ENCODE assay signal across 8 mouse cellular contexts in the genomic region with DNA sequence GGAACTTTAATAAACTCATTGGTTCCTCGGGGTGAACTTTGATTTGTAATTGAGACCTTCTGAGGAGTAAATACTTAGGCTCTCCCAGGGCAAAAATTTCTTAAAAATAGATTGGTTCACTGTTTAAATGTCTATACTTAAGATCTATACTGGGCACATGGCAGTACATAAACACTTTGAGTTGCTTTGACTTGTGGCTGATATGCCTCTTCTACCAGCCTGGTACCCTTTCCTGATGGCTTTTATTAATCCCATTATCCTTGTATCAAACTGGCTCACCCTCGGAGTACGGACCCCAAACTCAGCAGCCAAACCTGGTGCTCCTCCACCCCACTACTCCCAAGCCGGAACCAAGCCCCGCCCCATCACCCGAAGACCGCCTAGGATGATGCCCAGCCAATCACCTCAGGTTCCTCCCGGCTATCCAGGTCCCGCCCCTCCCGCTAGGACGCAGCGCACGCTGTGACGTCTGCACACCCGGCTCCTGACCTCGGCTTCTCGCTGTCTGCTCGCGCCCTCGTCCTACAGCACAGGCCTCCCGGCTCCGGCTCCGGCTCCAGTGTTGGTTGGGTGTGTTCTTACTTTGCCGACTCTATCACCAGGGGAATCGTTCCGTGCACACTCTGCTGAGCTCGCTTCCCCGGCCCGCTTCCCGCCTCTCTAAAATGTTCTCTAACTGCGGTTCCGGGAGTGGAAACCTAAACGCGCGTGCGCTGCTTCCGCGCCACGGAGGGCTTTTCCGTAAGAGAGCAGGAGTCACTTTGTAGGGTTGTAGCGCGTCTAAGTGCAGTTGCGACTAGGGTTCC. TPM values are rescaled to one million over a fixed set of nuclear protein-coding genes. Genes with fewer than 3 reads are reported as not detected.
DNase-seq lines count a peak whose midpoint lies in the region; ATAC-seq and TF ChIP-seq lines count a peak whose summit lies in the region.

A gene (plus strand): TSS at position 464 of the 806 bp plus-strand sequence.

- H3K4me3 ChIP-seq in cortical plate, adult 2 months (ENCODE audit: insufficient read depth, low read length): peak within 1 kb of the TSS; percentile 47
- peak within 1 kb of the TSS; percentile 95 for H3K4me3 ChIP-seq in megakaryocyte, embryonic 14.5 days (replicated peaks)

- TF ChIP-seq CTCF in cortical plate, adult 2 months (IDR thresholded peaks at IDR 0.05; ENCODE audit: extremely low read depth, insufficient read depth, low read length): no peak

- H3K9me3 ChIP-seq in megakaryocyte, embryonic 14.5 days: no peaks in the 10 kb centered on the region

- peak; percentile 99 for ATAC-seq in activated CD4-positive, CD25-positive, alpha-beta regulatory T cell, adult 4 months

- peak; percentile 90 for TF ChIP-seq POLR2A in cortical plate, adult 2 months (IDR thresholded peaks at IDR 0.05; ENCODE audit: extremely low read depth, insufficient read depth, low read length)

- DNase-seq in gastrocnemius, adult 8-10 months (ENCODE audit: low spot score in 2 of 2): peak; percentile 88 to 89
- DNase-seq in hindlimb bud, embryonic 11.5 days (ENCODE audit: extremely low spot score, low read depth, low spot score): peak; percentile 68
- peak; percentile 87 to 90 for DNase-seq in left cerebral cortex, adult 8-10 months (ENCODE audit: low spot score in 2 of 2)
- DNase-seq in right cerebral cortex, postnatal 10 days (ENCODE audit: low spot score in 2 of 2): peak; percentile 96
- peak; percentile 91 for DNase-seq in urinary bladder, postnatal 25 days (ENCODE audit: low spot score)

- H3K4me1 ChIP-seq in cortical plate, adult 2 months (ENCODE audit: control insufficient read depth, insufficient read depth, low read length): peaks cover 5% of the 10 kb centered on the region
- H3K4me1 ChIP-seq in megakaryocyte, embryonic 14.5 days: peaks cover 81% of the 10 kb centered on the region

- no peaks in the 10 kb centered on the region for H3K27me3 ChIP-seq in megakaryocyte, embryonic 14.5 days (replicated peaks)

- peaks cover 80% of the 10 kb centered on the region for H3K36me3 ChIP-seq in megakaryocyte, embryonic 14.5 days (replicated peaks; ENCODE audit: low read length)

- H3K27ac ChIP-seq in cortical plate, adult 2 months (ENCODE audit: insufficient read depth, low read length): peak within 1 kb of the TSS; percentile 53; the same call in 1 of the 2 replicates

RNA-seq across cellular contexts. Expression of the gene that starts here (rescaled TPM):
- polyA plus RNA-seq in activated CD4-positive, CD25-positive, alpha-beta regulatory T cell, adult 4 months (2017; shearing (Covaris generic)): 100 to 1,000 TPM; 173 to 200 TPM
- 67.3 and 69.6 TPM in 2 replicates for polyA plus RNA-seq in cortical plate, adult 2 months (2012; rRNA removed)
- 10 to 100 TPM; 61.9 to 77.7 (median 67.6) TPM for total RNA-seq in gastrocnemius, adult 8-10 months (2022)
- total RNA-seq in left cerebral cortex, adult 8-10 months (2022): 10 to 100 TPM; 51.1 to 58.5 (median 56.2) TPM
- polyA plus RNA-seq in megakaryocyte, embryonic 14.5 days (2012; ENCODE audit: insufficient read depth, low replicate concordance): 53.2 and 191 TPM in 2 replicates

Comparison
In these comparisons a context has a peak if more than half of its experiments do, and no peak if none do; other contexts are left out.
1. Peak in every context shown above with its lines: DNase-seq, ATAC-seq, H3K4me3 ChIP-seq and H3K27ac ChIP-seq.